Mouse (Mus musculus): Measurements from ENCODE around the gene Grik3.

Gene Grik3

GRCm38 (mm10) chr4:125490661-125491504, at the start of gene Grik3:
Grik3 (plus strand) TSS chr4:125490700.
- no peak for DNase-seq (ENCODE audit: low spot score in 2 of 2)

DNA sequence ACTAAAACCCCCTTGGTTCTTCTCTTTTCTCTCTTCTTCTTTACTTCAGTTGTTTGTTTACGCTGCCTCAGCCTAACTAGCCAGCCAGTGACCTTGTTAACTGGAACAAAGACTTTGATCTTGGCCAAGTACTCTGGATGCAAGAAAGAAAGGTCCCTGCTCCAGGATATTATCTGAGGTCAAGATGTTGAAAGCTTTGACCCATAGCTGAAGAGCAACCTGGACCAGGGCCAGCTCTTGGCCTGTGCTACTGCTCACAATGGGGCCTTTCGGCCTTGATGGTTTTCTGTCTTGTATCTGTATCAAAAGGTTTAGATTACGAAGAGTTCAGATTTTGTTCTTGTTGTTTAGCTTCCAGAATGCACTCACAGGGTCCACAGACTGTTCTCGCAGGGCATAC, 48.7 kb upstream of the Grik3 start:
- no peak for DNase-seq (ENCODE audit: low spot score in 2 of 2)

DNA sequence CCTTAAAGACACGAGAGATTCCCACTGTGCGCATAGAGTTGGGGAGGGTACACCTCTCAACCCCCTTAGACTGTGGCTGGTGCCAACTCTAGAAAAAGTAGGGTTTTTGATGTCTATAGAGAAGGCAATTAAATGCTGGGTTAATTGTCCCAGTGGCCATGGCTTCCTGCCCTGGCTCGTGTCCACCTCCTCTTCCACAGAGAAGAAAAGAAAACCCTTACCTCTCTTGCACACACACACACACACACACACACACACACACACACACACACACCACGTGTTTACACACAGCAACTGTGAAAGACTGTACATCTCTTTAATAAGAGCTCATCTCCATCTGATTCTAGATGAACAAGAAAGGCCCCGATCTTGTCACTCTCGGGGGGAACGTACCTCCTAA, 46.1 kb upstream of the Grik3 start:
- DNase-seq (ENCODE audit: low spot score in 2 of 2): no peak

- DNase-seq (ENCODE audit: low spot score in 2 of 2): no peak
Measured at GRCm38 (mm10) chr4:125450602-125451321, 39.7 kb upstream of the Grik3 start.

- DNase-seq (ENCODE audit: low spot score in 2 of 2): no peak
Measured at GRCm38 (mm10) chr4:125451821-125452220, 38.7 kb upstream of the Grik3 start.

- DNase-seq (ENCODE audit: low spot score in 2 of 2): no peak
Measured at GRCm38 (mm10) chr4:125456506-125456905, 34.0 kb upstream of the Grik3 start.

- no peak for DNase-seq (ENCODE audit: low spot score in 2 of 2)
Measured at GRCm38 (mm10) chr4:125457152-125458093, 33.1 kb upstream of the Grik3 start.

DNA sequence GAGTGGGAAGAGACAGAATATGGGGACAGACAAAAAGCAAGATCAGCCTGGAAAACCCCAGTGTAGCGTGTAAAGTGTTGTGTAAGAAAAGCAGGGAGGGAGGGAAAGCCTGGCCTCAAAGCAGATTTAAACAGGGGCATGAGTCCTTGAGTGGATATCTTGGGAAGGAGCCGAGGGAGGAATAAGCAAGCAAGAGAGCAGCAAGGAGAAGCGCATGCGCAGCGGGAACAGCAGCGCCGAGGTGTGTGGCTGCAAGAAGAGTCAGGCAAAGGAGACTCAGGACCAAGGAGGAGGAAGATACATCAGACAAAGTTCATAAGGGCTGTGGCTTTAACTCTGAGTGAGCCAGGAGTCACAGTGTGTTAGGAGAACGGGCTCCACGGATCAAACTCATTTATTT, 30.7 kb upstream of the Grik3 start:
- DNase-seq (ENCODE audit: low spot score in 2 of 2): no peak

- DNase-seq (ENCODE audit: low spot score in 2 of 2): no peak
Measured at GRCm38 (mm10) chr4:125469711-125470372, 20.7 kb upstream of the Grik3 start.

DNA sequence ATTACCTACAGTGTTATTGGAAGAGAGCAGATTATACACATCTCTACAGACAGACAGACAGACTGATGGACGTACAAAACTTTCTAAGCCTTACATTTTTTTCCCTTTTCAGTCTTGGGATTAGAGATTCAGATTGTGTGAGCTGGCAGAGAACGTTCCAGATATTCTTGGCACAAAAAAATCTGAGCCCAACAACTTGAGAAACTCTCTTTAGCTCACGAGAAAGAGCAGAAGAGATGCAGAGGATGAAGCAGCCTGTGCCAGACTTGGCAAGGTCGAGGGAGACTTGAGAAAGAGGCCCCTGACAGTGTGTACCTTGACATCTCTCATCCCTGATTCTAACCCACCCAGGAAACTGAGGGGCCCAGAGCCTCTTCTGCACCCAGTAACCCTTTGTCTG, 15.6 kb upstream of the Grik3 start:
- DNase-seq (ENCODE audit: low spot score in 2 of 2): no peak

- peak in 1 of 2 experiments; percentile 52 for DNase-seq (ENCODE audit: low spot score in 2 of 2)
Measured at GRCm38 (mm10) chr4:125478071-125478470, 12.4 kb upstream of the Grik3 start.

DNA sequence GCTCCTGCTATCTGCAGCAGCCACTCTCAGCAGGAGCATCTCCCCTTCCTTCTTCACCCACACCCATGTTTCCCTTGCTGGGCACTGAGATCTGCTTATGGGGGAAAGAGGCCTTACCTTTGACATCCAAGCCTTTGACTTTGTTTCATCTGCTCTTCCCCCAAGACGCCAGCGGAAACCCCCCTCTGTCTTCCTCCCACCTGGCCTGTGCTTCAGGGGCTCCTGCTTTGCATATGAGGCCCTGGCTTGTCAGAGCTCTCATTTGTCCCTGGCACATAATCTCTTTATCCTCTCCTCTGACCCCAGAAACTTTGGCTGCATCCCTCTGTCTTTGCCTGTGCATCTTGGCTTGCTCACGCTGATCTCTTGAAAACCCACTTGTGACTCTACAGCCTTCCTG, 9.2 kb upstream of the Grik3 start:
- DNase-seq (ENCODE audit: low spot score in 2 of 2): no peak

DNA sequence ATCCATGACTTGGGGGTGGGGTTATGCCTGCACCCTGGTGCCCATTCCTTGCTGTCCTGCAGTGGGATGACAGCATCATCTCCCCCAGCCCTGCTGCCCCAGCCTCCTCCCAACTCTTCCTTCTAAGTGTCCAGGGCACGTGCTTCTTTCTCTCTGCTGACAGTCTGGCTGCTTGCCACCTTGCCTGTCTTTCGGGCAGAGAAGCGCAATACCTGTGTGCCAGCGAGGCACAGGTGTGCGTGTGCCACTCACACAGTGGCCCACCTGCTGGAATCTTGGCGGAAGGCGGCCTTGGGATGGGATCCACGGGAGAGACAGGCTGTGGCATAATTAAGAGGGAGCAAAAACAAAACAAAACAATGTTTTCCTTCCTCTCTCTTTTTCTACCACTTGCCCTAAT, 6.4 kb upstream of the Grik3 start:
- DNase-seq (ENCODE audit: low spot score in 2 of 2): no peak

DNA sequence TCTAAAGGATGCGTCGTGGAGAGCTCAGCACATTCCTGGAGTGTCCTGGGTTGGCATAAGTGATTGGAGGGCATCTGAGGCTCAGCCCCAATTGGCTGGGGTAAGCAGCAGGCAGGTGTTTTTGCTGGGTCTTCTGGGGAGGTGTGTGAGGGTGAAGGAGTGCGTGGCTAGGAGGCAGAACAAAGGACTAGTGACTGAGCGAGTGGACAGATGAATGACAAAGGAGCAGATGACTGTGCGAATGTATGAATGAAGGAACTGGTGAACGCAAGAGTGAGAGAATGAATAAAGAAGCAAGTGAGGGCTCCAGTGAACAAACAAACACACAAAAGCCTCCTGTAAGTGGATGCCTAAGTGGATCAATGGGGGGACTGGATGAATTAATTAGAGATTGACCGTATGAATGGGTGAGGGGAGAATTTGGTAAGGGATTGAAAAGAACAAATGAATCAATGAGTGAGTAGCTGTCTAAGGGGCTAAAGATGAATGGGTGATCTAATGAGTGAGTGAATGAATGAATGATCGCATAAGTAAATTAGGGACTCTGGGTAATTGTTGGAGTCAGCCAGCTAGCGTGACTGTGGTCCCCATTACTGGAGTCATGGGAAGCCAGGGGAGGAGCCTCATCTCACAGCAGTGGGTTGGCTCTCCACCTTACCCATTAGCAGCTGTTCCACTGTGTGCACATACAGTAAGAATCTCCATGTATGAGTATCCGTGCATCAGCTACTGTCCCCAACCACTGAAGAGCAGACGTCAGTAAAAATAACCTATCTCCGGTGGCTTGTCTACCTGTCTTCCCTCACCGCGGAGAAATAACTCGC, 4.9 kb upstream of the Grik3 start:
- DNase-seq (ENCODE audit: low spot score in 2 of 2): no peak

DNA sequence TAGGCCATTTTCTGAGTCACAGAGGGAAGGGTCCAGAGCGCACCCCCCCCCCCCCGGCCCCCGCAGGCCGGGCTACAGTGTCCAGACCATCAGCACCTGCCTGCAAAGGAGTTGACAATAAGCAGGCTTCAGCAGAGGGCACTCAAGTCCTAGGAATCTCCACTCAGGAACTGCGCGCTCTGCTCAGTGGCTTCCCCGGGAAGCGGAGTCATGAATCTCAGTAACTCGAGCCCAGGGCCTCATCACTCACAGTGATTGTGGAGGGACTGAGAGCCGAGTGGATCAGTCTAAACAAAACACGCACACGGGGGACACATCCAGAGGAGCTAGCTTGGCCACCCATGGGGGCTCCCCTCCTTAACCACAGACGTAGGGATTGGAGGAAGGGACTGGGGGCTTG, 3.9 kb upstream of the Grik3 start:
- peak in 1 of 2 experiments; percentile 36 for DNase-seq (ENCODE audit: low spot score in 2 of 2)

- DNase-seq (ENCODE audit: low spot score in 2 of 2): no peak
Measured at GRCm38 (mm10) chr4:125487031-125487430, 3.5 kb upstream of the Grik3 start.

DNA sequence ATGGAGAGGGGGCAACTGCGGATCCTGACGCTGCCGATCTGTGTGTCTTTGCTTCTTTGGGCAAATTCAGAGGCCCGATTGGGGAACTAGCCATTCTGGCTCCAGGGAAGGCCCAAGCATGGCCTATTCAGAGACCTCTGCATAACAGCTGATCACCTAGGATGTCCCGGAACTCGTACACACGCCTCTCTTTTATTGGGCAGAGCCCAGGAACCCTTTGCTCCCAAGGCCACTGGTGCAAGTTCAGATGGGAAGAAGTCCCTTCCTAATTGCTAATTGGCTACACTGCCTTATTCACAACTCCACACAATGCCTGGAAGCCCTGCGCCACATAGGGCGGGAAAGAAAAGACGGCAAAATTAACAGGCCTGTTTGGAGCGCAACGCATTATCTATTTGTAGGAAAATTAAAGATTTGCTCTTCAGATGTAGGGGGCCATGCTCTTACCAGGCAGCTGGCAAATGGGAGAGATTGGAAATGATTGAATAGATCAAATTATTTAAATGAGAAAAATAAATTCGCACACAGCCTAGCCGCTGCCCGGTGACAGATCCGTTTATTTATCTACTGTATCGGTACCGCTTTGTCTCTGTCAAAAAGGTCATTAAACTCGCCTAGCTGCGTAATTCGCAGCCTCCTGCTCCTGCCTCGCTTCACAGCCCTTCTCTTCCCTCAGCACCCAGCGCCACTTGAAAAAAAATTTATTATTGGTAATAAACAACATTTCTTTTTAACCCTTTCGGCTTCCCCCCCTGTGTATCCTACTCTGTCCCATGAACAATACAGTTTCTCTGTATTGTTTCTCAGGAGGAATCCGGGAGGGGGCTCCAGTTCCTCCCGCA, 1.5 kb upstream of the Grik3 start:
- no peak for DNase-seq (ENCODE audit: low spot score in 2 of 2)

DNA sequence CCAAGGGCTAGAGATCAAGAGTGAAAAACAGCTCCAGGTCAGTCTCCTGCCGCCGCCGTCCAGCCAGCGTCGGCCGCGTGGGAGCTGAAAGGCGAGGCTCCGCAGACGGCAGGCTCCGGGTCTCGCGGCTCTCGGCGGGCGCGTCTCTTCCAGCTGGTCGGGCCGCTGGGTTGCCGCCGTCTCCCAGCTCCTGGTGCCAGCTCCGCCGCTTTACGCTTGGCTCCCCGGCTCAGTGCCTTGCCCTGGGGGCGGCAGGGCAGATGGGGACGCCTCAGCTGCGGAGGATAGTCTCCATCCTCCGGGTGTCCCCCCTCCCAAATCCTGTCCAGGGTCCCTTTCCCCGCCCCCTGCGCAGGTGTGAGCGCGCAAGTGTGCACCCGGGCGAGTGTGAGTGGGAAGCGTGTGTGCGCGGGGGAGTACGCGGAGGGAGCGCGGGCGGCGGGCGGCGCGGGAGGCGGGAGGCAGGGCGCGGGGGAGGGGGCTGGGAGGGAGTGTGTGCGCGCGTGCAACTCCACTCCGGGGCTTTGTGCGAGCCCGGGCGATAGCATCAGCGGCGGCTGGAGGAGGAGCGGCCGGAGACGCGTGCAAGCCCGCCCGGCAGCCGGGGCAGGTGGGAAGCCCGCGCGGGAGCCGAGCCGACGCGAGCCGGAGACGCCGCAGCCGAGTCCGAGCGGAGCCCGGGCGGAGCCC, 454 bp upstream of the Grik3 start:
- peak in 1 of 2 experiments; percentile 39 for DNase-seq (ENCODE audit: low spot score in 2 of 2)

GRCm38 (mm10) chr4:125491505-125492121, 1.1 kb downstream of the Grik3 start:
- DNase-seq (ENCODE audit: low spot score in 2 of 2): no peak

All from frontal cortex, postnatal 14 days (tissue).